Mouse (Mus musculus) thymus, adult 2 months (tissue): Measurements from ENCODE around the gene Sipa1. TPM values are rescaled to one million over a fixed set of nuclear protein-coding genes. Genes with fewer than 3 reads are reported as not detected.
A peak's percentile ranks its signal among the peaks of the same experiment; 100 is the strongest.

Source experiments
- DNase-seq: peaks from one replicate; pipeline ENCODE4 v3.0.0; 2021
- H3K27ac ChIP-seq: fragments of 200-500 bp; 2 replicates; pipeline ENCODE4 v1.5.1; 2012; ENCODE audit warnings: low read length, control low read depth; ENCODE audit not compliant: control insufficient read depth, insufficient read depth
- H3K27me3 ChIP-seq: fragments of 200-500 bp; 2 replicates; pipeline ENCODE4 v1.6.1; 2012; ENCODE audit warnings: mild to moderate bottlenecking, low read length, moderate library complexity, mixed read lengths; ENCODE audit not compliant: control insufficient read depth, insufficient read depth
- H3K36me3 ChIP-seq: fragments of 200-500 bp; 2 replicates; pipeline ENCODE4 v1.6.1; 2012; ENCODE audit warnings: mild to moderate bottlenecking, low read length, moderate library complexity; ENCODE audit not compliant: control insufficient read depth, insufficient read depth
- H3K4me1 ChIP-seq: fragments of 200-500 bp; replicated peaks from 2 replicates; pipeline ENCODE4 v1.6.1; 2012; ENCODE audit warnings: low read length; ENCODE audit not compliant: control insufficient read depth, insufficient read depth
- H3K4me3 ChIP-seq: fragments of 200-500 bp; 2 replicates; pipeline ENCODE4 v1.5.1; 2012; ENCODE audit warnings: mild to moderate bottlenecking, low read length, control low read depth, moderate library complexity; ENCODE audit not compliant: control insufficient read depth, insufficient read depth
- CTCF ChIP-seq: fragments of 200-500 bp; IDR thresholded peaks from 2 replicates; pipeline ENCODE4 v1.5.1; 2012; ENCODE audit warnings: mild to moderate bottlenecking, control low read depth, low read length, moderate library complexity, borderline replicate concordance; ENCODE audit not compliant: control insufficient read depth, poor library complexity, insufficient read depth; ENCODE audit errors: extremely low read depth
- POLR2A ChIP-seq: fragments of 200-500 bp; IDR thresholded peaks from 2 replicates; pipeline ENCODE4 v1.6.1; 2012; ENCODE audit warnings: mild to moderate bottlenecking, low read length, control low read depth, moderate library complexity; ENCODE audit not compliant: control insufficient read depth, poor library complexity, insufficient read depth; ENCODE audit errors: extremely low read depth
- WGBS: fragments of 180-500 bp; shearing (Covaris S2); methylation state at CpG from one replicate; pipeline ENCODE4 v1.1.7; 2018; 5-methylcytosine and 5-hydroxymethylcytosine counted together
- polyA plus RNA-seq: library from polyadenylated mRNA; depleted of rRNA; stranded (reverse); fragments of >200 nt; gene quantifications from 2 replicates; pipeline ENCODE4 v1.2.3, GENCODE M21; 2012

Sipa1 gene
- polyA plus RNA-seq, 1 experiment, result 267 TPM

DNA sequence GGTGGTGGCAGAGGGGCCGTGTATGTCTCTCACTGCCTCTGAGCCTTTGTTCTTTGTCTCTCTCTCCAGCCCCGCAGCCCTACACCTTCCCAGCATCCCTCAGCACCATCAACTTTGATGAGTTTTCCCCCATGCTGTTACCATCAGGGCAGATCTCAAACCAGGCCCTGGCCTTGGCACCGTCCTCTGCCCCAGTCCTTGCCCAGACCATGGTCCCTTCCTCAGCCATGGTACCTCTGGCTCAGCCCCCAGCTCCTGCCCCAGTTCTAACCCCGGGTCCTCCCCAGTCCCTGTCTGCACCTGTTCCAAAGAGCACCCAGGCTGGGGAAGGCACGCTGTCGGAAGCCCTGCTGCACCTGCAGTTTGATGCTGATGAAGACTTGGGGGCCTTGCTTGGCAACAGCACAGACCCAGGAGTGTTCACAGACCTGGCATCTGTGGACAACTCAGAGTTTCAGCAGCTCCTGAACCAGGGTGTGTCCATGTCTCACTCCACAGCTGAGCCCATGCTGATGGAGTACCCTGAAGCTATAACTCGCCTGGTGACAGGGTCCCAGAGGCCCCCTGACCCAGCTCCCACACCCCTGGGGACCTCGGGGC, 16.7 kb downstream of the Sipa1 start:
- TF ChIP-seq CTCF (no peak), POLR2A (no peak)
- Histone ChIP-seq H3K4me1 (peaks cover 14% of the 10 kb centered on the region), H3K4me3 (no peak overlapping the region), H3K27ac (no peak overlapping the region), H3K27me3 (no peaks in the 10 kb centered on the region), H3K36me3 (peaks cover 58% of the 10 kb centered on the region)
- DNase-seq, result no peak
- 92% methylated on average over 8 of the region's 8 CpGs for WGBS

DNA sequence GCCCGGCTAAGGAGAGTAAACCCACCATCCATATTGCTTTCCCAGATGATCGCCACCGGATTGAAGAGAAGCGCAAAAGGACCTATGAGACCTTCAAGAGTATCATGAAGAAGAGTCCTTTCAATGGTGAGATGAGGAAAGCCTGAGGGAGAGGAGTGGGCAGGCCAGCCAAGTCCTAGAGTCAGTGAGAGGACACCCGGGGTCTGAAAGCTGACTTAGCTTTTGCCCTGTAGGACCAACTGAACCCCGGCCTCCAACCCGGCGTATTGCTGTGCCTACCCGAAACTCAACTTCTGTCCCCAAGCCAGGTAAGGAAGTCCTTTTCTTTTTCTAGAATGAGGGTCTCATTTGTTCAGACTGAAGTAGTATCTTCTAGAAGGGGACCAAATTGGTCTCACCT, 18.2 kb downstream of the Sipa1 start:
- H3K4me1 ChIP-seq, result peaks cover 14% of the 10 kb centered on the region

DNA sequence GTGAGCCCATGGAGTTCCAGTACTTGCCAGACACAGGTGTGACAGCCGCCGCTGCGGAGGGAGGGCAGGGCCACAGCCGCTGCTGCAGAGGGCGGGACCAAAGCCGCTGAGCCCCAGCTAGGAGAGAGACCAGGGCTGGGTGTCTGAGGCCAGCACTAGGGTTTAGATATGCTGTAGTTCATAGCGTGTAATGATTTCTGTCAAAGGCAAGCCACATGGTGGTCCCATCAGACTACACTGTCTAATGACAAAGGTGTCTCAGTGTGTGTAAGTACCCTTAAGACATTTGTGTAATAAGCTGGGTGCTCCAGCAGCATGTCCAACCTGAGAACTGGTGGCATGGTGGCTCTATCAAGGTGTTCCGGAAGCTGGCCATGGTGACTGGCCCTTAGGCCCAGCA, 21.9 kb downstream of the Sipa1 start:
- TF ChIP-seq POLR2A (no peak), CTCF (no peak)
- H3K4me3 ChIP-seq, result no peak overlapping the region
- DNase-seq, result no peak
- peaks cover 13% of the 10 kb centered on the region for H3K4me1 ChIP-seq
- no peaks in the 10 kb centered on the region for H3K27me3 ChIP-seq
- peaks cover 63% of the 10 kb centered on the region for H3K36me3 ChIP-seq
- no peak overlapping the region for H3K27ac ChIP-seq
- whole genome bisulfite sequencing, result 98% methylated on average over 8 of the region's 8 CpGs

More for the DNA sequence above, 18.2 kb downstream of the Sipa1 start:
- no peak for TF ChIP-seq CTCF
- no peak for TF ChIP-seq POLR2A
- 98% methylated on average over 9 of the region's 9 CpGs for WGBS
- DNase-seq, result no peak
- H3K27me3 ChIP-seq, result no peaks in the 10 kb centered on the region
- no peak overlapping the region for H3K27ac ChIP-seq
- no peak overlapping the region for H3K4me3 ChIP-seq
- peaks cover 65% of the 10 kb centered on the region for H3K36me3 ChIP-seq

GRCm38 (mm10) chr19:5641021-5641420, 22.5 kb downstream of the Sipa1 start:
- Histone ChIP-seq H3K4me3 (no peak overlapping the region), H3K27ac (no peak overlapping the region), H3K4me1 (peaks cover 16% of the 10 kb centered on the region), H3K36me3 (peaks cover 57% of the 10 kb centered on the region), H3K27me3 (no peaks in the 10 kb centered on the region)
- no peak for TF ChIP-seq CTCF
- TF ChIP-seq POLR2A, result no peak
- DNase-seq, result no peak
- WGBS, result 96% methylated on average over 17 of the region's 17 CpGs

- Histone ChIP-seq H3K27ac (no peak overlapping the region), H3K4me1 (peaks cover 16% of the 10 kb centered on the region), H3K27me3 (no peaks in the 10 kb centered on the region), H3K36me3 (peaks cover 50% of the 10 kb centered on the region), H3K4me3 (no peak overlapping the region)
- WGBS, result 96% methylated on average over 9 of the region's 9 CpGs
- TF ChIP-seq CTCF (no peak), POLR2A (no peak)
- DNase-seq, result no peak
Measured at GRCm38 (mm10) chr19:5640339-5640738, 23.2 kb downstream of the Sipa1 start.

DNA sequence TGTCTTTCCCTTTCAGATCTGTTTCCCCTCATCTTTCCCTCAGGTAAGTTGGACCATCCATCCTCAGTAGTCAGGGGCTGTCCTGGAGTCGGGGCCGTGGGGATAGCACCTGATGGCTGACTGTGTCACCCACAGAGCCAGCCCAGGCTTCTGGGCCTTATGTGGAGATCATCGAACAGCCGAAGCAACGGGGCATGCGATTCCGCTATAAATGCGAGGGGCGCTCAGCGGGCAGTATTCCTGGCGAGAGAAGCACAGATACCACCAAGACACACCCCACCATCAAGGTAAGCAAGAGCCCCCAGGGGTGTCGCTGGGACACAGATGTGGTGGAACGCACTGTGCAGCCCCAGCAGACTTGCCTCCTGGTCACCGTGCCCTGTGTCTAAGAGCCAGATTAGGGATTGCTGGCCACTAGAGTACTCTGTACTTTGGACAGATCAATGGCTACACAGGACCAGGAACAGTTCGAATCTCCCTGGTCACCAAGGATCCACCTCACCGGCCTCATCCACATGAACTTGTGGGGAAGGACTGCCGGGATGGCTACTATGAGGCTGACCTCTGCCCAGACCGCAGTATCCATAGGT, 25.0 kb downstream of the Sipa1 start:
- peaks cover 38% of the 10 kb centered on the region for H3K36me3 ChIP-seq
- TF ChIP-seq CTCF, result no peak
- no peak for TF ChIP-seq POLR2A
- WGBS, result 95% methylated on average over 18 of the region's 18 CpGs
- no peak for DNase-seq
- H3K27ac ChIP-seq, result no peak overlapping the region
- H3K4me3 ChIP-seq, result peak overlapping the region; percentile 94
- no peaks in the 10 kb centered on the region for H3K27me3 ChIP-seq
- peaks cover 16% of the 10 kb centered on the region for H3K4me1 ChIP-seq
